Mouse (Mus musculus) urinary bladder, adult 2 months (tissue): ENCODE results near the gene Kcnj9. TPM values are rescaled to one million over a fixed set of nuclear protein-coding genes. Genes with fewer than 3 reads are reported as not detected.

ENCODE experiments used
- DNase-seq: peaks from one replicate; pipeline ENCODE4 v3.0.0; 2022; ENCODE audit warnings: low spot score
- polyA plus RNA-seq: library from polyadenylated mRNA; depleted of rRNA; stranded (reverse); fragments of >200 nt; gene quantifications from 2 replicates; pipeline ENCODE4 v1.2.3, GENCODE M21; 2012

Kcnj9 gene
- polyA plus RNA-seq, 1 experiment: 0.23 TPM

- no peak for DNase-seq
Measured at GRCm38 (mm10) chr1:172312768-172313561, 16.2 kb downstream of the Kcnj9 start.

- peak; percentile 83 for DNase-seq
Measured at GRCm38 (mm10) chr1:172311921-172312767, 17.0 kb downstream of the Kcnj9 start.

GRCm38 (mm10) chr1:172311248-172311906 is 17.7 kb downstream of the Kcnj9 start:
- DNase-seq: no peak

- DNase-seq: peak; percentile 84
Measured at GRCm38 (mm10) chr1:172309699-172310398, 19.3 kb downstream of the Kcnj9 start.

- no peak for DNase-seq
Measured at GRCm38 (mm10) chr1:172308409-172308808, 20.7 kb downstream of the Kcnj9 start.

GRCm38 (mm10) chr1:172307936-172308335 is 21.2 kb downstream of the Kcnj9 start:
- no peak for DNase-seq

GRCm38 (mm10) chr1:172306885-172307284 is 22.2 kb downstream of the Kcnj9 start:
- DNase-seq: no peak

- no peak for DNase-seq
Measured at GRCm38 (mm10) chr1:172306196-172306595, 22.9 kb downstream of the Kcnj9 start.

GRCm38 (mm10) chr1:172305635-172306034 is 23.5 kb downstream of the Kcnj9 start:
- DNase-seq: no peak

- DNase-seq: no peak
Measured at GRCm38 (mm10) chr1:172305153-172305552, 24.0 kb downstream of the Kcnj9 start.

- no peak for DNase-seq
Measured at GRCm38 (mm10) chr1:172304443-172304842, 24.7 kb downstream of the Kcnj9 start.

GRCm38 (mm10) chr1:172302851-172303250 is 26.3 kb downstream of the Kcnj9 start:
- DNase-seq: no peak

GRCm38 (mm10) chr1:172302311-172302710 is 26.8 kb downstream of the Kcnj9 start:
- DNase-seq: no peak

- no peak for DNase-seq
Measured at GRCm38 (mm10) chr1:172301180-172301579, 27.9 kb downstream of the Kcnj9 start.

- DNase-seq: no peak
Measured at GRCm38 (mm10) chr1:172300247-172300646, 28.9 kb downstream of the Kcnj9 start.

GRCm38 (mm10) chr1:172299528-172299927 is 29.6 kb downstream of the Kcnj9 start:
- no peak for DNase-seq

GRCm38 (mm10) chr1:172297611-172298537 is 31.2 kb downstream of the Kcnj9 start, which contains the start of gene Atp1a2:
Atp1a2 (minus strand) TSS chr1:172298064.
- DNase-seq: no peak

- no peak for DNase-seq
Measured at GRCm38 (mm10) chr1:172296816-172297510, 32.2 kb downstream of the Kcnj9 start.

- DNase-seq: no peak
Measured at GRCm38 (mm10) chr1:172295751-172296197, 33.3 kb downstream of the Kcnj9 start.

- DNase-seq: no peak
Measured at GRCm38 (mm10) chr1:172293449-172293848, 35.7 kb downstream of the Kcnj9 start.
